Mouse (Mus musculus) hindbrain, embryonic 16.5 days (tissue): Measurements from ENCODE around the gene Mrps10. TPM values are rescaled to one million over a fixed set of nuclear protein-coding genes. Genes with fewer than 3 reads are reported as not detected.
A peak's percentile ranks its signal among the peaks of the same experiment; 100 is the strongest.

Experiments
- ATAC-seq: fragments of 200-750 bp; cut with Nextera tagmentation; 2 replicates; pipeline ENCODE4 v1.8.0; 2017; ENCODE audit warnings: moderate TSS enrichment, moderate library complexity
- H3K27ac ChIP-seq: fragments of 300-500 bp; sonication (generic); 2 replicates; pipeline ENCODE4 v1.5.1; 2014; ENCODE audit warnings: low read depth, mild to moderate bottlenecking, control low read depth, low read length, moderate library complexity
- H3K27me3 ChIP-seq: fragments of 300-500 bp; sonication (generic); replicated peaks from 2 replicates; pipeline ENCODE4 v1.6.1; 2014; ENCODE audit warnings: low read length; ENCODE audit not compliant: control insufficient read depth, insufficient read depth
- H3K36me3 ChIP-seq: fragments of 300-500 bp; sonication (generic); 2 replicates; pipeline ENCODE4 v1.6.1; 2014; ENCODE audit warnings: mild to moderate bottlenecking, low read length, moderate library complexity, mixed read lengths; ENCODE audit not compliant: control insufficient read depth, insufficient read depth
- H3K4me1 ChIP-seq: fragments of 300-500 bp; sonication (generic); 2 replicates; pipeline ENCODE4 v1.6.1; 2014; ENCODE audit warnings: low read depth, low read length; ENCODE audit not compliant: control insufficient read depth, insufficient read depth
- H3K4me2 ChIP-seq: fragments of 300-500 bp; sonication (generic); 2 replicates; pipeline ENCODE4 v1.6.1; 2014; ENCODE audit warnings: mild to moderate bottlenecking, low read length, control low read depth, moderate library complexity
- H3K4me3 ChIP-seq: fragments of 300-500 bp; sonication (generic); 2 replicates; pipeline ENCODE4 v1.5.1; 2014; ENCODE audit warnings: mild to moderate bottlenecking, low read length, control low read depth, moderate library complexity
- H3K9ac ChIP-seq: fragments of 300-500 bp; sonication (generic); 2 replicates; pipeline ENCODE4 v1.6.1; 2014; ENCODE audit warnings: low read depth, mild to moderate bottlenecking, control low read depth, low read length, moderate library complexity
- H3K9me3 ChIP-seq: fragments of 300-500 bp; sonication (generic); 2 replicates; pipeline ENCODE4 v1.6.1; 2014; ENCODE audit warnings: mild to moderate bottlenecking, low read length, moderate library complexity; ENCODE audit not compliant: control insufficient read depth
- WGBS: fragments of 180-500 bp; shearing (Covaris S2); extraction: QIAGEN DNeasy Blood & Tissue Kit; methylation state at CpG from one replicate; pipeline ENCODE4 v1.1.7; 2014; 5-methylcytosine and 5-hydroxymethylcytosine counted together
- polyA plus RNA-seq: library from polyadenylated mRNA; unstranded; fragments of >200 nt; fragmentation: Nextera tagmentation; extraction: Ambion mirVana; gene quantifications from 2 replicates; pipeline ENCODE4 v1.2.1, GENCODE M21; 2015

Gene Mrps10
- polyA plus RNA-seq, 1 experiment from 2014 or later = 67.0 TPM

DNA sequence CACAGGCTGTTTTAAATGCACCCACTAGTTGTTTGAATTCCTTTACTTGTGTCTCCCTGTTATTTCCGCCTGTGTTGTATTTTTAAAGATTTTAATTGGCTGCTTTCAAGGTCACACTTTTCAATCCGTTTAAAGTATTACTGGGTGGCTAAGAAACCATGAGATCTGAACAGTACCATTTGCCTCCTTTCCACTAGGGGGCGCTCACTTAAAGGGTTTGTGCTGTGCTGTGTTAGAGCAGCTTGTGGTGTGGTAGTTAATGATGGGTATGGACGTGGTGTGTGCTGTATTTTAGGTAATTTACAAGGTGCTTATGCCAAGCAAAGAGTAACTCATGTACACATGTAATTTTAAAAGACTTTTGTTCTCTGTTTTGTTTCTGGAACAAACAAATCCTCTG lies 2.8 kb downstream of the Mrps10 start:
- Histone ChIP-seq H3K4me3 (no peak overlapping the region), H3K36me3 (peaks cover 19% of the 10 kb centered on the region), H3K4me1 (peaks cover 5% of the 10 kb centered on the region), H3K9ac (no peak overlapping the region), H3K27ac (no peak overlapping the region), H3K4me2 (no peak overlapping the region), H3K9me3 (no peaks in the 10 kb centered on the region), H3K27me3 (0 out of 2 replicates have a peak, but pooled peaks cover 2% of the 10 kb centered on the region)
- ATAC-seq = peak; percentile 65; the same call in 1 of the 2 replicates
- 10% methylated on average over 4 of the region's 4 CpGs for WGBS

DNA sequence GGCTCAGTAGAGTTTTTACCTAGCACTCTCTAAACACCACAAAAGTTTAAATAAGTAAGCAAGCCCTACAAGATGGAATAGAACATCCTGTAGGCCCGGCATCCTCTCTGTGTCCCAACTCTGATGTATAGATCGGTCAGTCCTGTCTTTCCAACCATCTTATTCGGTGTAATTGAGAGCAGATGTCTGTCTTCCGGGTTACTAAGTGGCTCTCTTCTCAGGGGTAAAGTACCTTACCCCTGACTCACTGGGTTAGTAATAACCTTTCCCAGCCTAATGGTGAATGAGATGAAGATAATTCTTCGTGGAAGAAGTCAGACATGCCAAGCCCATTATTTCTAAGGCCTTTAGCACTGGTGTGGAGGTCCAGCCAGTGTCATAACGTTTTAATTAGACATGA lies 5.3 kb downstream of the Mrps10 start:
- Histone ChIP-seq H3K4me1 (peaks cover 5% of the 10 kb centered on the region), H3K4me3 (no peak overlapping the region), H3K9ac (no peak overlapping the region), H3K27me3 (no peaks in the 10 kb centered on the region), H3K9me3 (no peaks in the 10 kb centered on the region), H3K36me3 (peaks cover 24% of the 10 kb centered on the region), H3K27ac (no peak overlapping the region), H3K4me2 (no peak overlapping the region)
- ATAC-seq = no peak
- WGBS = 88% methylated on average over 6 of the region's 6 CpGs

DNA sequence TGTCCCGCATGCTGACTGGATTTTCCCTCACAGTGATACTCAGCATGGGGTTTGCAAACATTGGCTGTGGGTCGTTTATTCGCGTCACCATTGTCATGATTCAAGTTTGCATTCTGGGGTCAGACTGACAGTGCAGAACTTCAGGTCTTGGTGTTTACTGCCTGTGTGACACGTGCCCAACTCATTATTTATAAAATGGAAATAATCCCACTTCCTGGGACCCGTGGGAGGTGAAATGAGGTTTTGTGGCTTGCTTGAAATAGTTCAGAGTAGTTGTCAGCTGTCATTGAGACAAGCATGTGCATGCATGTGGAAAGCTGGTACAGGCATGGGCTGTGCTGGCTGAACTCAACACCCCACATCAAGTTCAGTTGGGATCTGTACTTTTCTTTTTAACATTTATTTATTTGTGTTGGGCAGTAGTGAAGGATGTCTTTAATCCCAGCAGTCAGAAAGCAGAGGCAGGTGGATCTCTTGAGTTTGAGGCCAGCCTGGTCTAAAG lies 8.1 kb downstream of the Mrps10 start:
- no peak overlapping the region for H3K4me2 ChIP-seq
- H3K4me3 ChIP-seq = no peak overlapping the region
- no peak overlapping the region for H3K9ac ChIP-seq
- 89% methylated on average over 6 of the region's 6 CpGs for WGBS
- no peak overlapping the region for H3K27ac ChIP-seq
- H3K4me1 ChIP-seq = no peaks in the 10 kb centered on the region
- no peak for ATAC-seq
- H3K36me3 ChIP-seq = peaks cover 29% of the 10 kb centered on the region
- no peaks in the 10 kb centered on the region for H3K27me3 ChIP-seq
- H3K9me3 ChIP-seq = no peaks in the 10 kb centered on the region

DNA sequence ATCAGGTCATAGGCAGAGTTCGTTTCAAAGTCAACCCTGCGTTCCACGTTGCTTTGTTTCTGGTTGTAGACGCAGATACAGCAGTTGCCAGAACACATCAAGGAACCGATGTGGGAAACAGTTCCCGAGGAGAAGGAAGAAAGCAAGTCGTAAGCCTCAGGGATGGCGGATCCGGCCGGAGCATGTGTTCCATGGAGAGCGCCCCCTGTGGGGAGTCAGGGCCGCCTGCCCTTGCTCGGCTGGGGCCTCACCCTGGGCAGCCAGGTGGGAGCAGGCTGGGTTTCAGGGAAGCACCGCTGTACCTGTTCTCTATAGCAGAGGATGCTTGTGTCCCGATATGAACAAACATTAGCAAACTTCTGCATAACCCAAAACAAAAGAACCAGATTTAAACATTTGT lies 9.4 kb downstream of the Mrps10 start:
- Histone ChIP-seq H3K36me3 (peaks cover 21% of the 10 kb centered on the region), H3K27ac (no peak overlapping the region), H3K27me3 (no peaks in the 10 kb centered on the region), H3K9ac (no peak overlapping the region), H3K4me1 (no peaks in the 10 kb centered on the region), H3K4me3 (no peak overlapping the region), H3K4me2 (no peak overlapping the region), H3K9me3 (no peaks in the 10 kb centered on the region)
- ATAC-seq = no peak
- whole genome bisulfite sequencing = 79% methylated on average over 15 of the region's 15 CpGs

DNA sequence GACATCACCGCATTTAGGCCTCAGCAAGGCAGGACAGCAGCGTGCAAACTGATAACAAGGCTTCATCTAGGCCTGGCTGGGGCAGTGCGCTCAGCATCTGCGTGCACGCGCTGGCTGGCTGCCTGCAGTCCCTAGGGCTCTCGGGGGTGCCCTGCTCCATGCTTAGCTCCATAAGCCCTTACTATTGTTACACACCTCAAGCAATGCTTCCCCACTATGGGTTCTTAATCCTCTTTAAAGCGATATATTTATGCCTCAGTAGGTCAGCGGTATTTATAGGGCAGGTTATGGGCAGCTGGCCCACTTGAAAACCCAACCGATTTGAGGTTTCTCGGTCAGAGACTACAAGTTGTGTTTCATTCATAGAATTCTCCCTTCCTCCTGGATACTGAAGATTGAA lies 13.2 kb downstream of the Mrps10 start:
- ATAC-seq = no peak
- Histone ChIP-seq H3K36me3 (peaks cover 9% of the 10 kb centered on the region; the same call in 1 of the 2 replicates), H3K27ac (no peak overlapping the region), H3K9ac (no peak overlapping the region), H3K4me3 (no peak overlapping the region), H3K4me1 (no peaks in the 10 kb centered on the region), H3K27me3 (no peaks in the 10 kb centered on the region), H3K4me2 (no peak overlapping the region), H3K9me3 (no peaks in the 10 kb centered on the region)
- WGBS = 73% methylated on average over 11 of the region's 11 CpGs

DNA sequence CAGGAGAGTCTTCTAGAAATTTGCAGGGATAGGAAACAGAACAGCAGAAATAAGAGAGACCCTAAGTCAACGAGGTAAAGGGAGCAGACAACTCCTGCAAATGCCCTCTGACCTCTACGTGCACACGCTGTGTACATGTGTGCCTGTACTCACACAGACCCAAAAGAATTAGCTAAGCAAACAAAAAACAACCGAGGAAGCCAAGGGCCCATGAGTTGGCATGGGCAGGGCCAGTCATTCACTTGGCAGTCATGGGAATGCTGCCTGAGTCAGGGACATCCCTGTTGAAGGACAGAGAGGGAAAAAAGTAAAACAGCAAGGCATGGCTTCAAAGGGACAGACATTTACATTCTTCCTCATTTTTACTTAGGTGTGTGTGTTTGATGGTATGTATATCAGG lies 14.6 kb downstream of the Mrps10 start:
- no peak overlapping the region for H3K9ac ChIP-seq
- no peaks in the 10 kb centered on the region for H3K27me3 ChIP-seq
- H3K4me2 ChIP-seq = no peak overlapping the region
- H3K36me3 ChIP-seq = peaks cover 9% of the 10 kb centered on the region; the same call in 1 of the 2 replicates
- WGBS = 90% methylated on average over 4 of the region's 4 CpGs
- H3K4me1 ChIP-seq = no peaks in the 10 kb centered on the region
- no peak for ATAC-seq
- no peak overlapping the region for H3K27ac ChIP-seq
- no peaks in the 10 kb centered on the region for H3K9me3 ChIP-seq
- no peak overlapping the region for H3K4me3 ChIP-seq

DNA sequence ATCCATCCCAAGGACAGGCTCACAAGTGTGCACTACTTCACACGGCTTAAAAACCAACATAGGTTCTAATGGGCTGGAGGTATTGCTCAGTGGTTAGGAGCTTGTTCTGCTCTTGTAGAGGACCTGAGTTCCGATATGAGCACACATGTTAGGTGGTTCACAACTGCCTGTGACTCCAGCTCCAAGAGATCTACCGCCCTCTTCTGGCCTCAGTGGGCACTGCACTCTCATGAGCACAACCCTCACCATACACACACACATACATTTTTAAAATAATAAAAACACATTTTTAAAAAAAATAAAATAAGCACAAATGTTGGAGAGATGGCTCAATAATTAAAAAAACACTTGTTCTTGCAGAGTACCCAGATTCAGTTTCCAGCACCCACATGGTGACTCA lies 15.4 kb downstream of the Mrps10 start:
- Histone ChIP-seq H3K4me1 (no peaks in the 10 kb centered on the region), H3K9ac (no peak overlapping the region), H3K27ac (no peak overlapping the region), H3K9me3 (no peaks in the 10 kb centered on the region), H3K4me2 (no peak overlapping the region), H3K4me3 (no peak overlapping the region), H3K27me3 (no peaks in the 10 kb centered on the region), H3K36me3 (peaks cover 4% of the 10 kb centered on the region; the same call in 1 of the 2 replicates)
- ATAC-seq = no peak
- 88% methylated on average over 3 of the region's 3 CpGs for WGBS

DNA sequence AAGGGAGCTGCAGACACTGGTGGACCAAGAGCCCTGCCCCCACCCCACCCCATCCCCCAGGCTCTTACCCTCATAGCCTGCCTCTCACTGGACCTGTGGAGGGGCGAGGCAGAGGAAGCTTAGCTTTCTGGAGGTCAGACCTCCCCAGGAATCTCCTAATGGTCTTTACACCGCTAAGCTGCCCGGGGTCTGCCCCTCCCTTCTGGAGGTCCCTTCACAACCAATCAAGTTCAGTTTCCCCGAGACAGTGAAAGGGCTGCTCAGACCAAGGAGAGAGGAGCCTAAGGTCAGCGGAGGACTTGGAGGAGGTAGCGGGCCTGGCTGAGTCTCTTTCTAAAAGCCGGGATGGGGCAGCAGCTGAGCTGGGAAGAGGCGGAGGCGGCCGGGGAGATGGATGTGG lies 16.5 kb downstream of the Mrps10 start, which contains the start of gene Guca1b:
Gene Guca1b, plus strand, starts transcription at position 249 of the 400 bp plus-strand sequence.
- no peak for ATAC-seq
- no peak within 1 kb of the TSS for H3K9ac ChIP-seq
- 39% methylated on average over 10 of the region's 10 CpGs for WGBS
- H3K9me3 ChIP-seq = no peaks in the 10 kb centered on the region
- H3K27ac ChIP-seq = no peak within 1 kb of the TSS
- no peaks in the 10 kb centered on the region for H3K4me1 ChIP-seq
- H3K27me3 ChIP-seq = no peaks in the 10 kb centered on the region
- H3K4me3 ChIP-seq = no peak within 1 kb of the TSS
- no peak within 1 kb of the TSS for H3K4me2 ChIP-seq
- no peaks in the 10 kb centered on the region for H3K36me3 ChIP-seq

DNA sequence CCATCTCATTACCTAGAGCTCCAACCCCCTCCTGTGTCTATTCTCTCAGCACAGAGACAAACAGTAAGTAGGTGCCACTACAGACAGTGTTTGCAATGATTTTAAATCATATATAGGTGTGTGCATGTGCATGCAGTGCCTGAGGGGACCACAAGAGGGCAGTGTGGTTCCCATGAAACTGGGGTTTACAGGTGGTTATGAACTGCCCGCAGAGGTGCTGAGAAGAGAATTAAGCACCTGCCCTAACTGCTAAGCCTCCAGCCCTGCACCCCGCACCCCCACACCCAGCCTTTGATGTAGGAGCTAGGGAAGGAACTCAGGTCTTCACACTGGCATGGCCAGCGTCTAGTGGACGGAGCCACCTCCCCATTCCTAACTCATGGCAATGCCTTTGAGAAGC lies 18.0 kb downstream of the Mrps10 start:
- H3K9me3 ChIP-seq = no peaks in the 10 kb centered on the region
- 55% methylated on average over 4 of the region's 4 CpGs for WGBS

More for the DNA sequence above, 18.0 kb downstream of the Mrps10 start:
- Histone ChIP-seq H3K36me3 (no peaks in the 10 kb centered on the region), H3K4me2 (no peak overlapping the region), H3K9ac (no peak overlapping the region), H3K27me3 (no peaks in the 10 kb centered on the region), H3K27ac (no peak overlapping the region), H3K4me1 (no peaks in the 10 kb centered on the region), H3K4me3 (no peak overlapping the region)
- ATAC-seq = no peak
